Mouse (Mus musculus) cerebellum, adult (tissue): ENCODE results near the gene Gm39115.
"Not testable (repeated sequence)": the region's sequence is repeated elsewhere in the genome, so short reads cannot be mapped to it uniquely, and the experiment has no call there.

Experiments
- ATAC-seq: cut with Nextera tagmentation; 2 replicates; pipeline ENCODE4 v1.9.2; 2017; ENCODE audit warnings: mild to moderate bottlenecking, moderate library complexity, mixed read lengths; ENCODE audit not compliant: insufficient number of reproducible peaks, low FRiP score, low TSS enrichment

Gm39115 gene

GRCm38 (mm10) chr7:142135934-142136333, at the start of gene Gm39115:
Gene Gm39115, minus strand, starts transcription at chr7:142136034.
- ATAC-seq = not testable (repeated sequence)

- ATAC-seq = no peak
Measured at GRCm38 (mm10) chr7:142181021-142181420, 45.2 kb upstream of the Gm39115 start.

GRCm38 (mm10) chr7:142178685-142179084, 42.9 kb upstream of the Gm39115 start:
- no peak for ATAC-seq

DNA sequence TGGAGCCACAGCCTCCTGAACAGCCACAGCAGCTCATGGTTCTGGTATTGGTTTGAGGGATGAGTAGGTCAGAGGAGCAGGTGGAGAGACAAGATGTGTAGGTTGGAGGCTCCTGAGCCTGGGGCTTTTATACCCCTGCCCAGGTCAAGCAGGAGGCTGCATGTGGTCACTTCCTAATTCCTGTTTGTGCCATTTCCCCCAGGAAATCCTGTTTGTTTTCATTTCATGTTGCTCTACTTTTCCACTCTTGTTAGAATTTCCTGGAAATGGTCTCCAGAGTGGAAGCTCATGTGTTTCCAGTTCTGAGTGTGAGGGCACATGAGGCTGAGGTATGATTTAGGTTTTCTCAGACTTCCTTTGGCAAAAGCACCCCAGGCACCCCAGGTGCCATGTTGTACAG, 40.1 kb upstream of the Gm39115 start, which contains the start of gene Krtap5-2:
TSS of gene Krtap5-2 (minus strand) at position 101 of the 400 bp plus-strand sequence.
- not testable (repeated sequence) for ATAC-seq

- ATAC-seq = no peak
Measured at GRCm38 (mm10) chr7:142169836-142170235, 34.0 kb upstream of the Gm39115 start.

DNA sequence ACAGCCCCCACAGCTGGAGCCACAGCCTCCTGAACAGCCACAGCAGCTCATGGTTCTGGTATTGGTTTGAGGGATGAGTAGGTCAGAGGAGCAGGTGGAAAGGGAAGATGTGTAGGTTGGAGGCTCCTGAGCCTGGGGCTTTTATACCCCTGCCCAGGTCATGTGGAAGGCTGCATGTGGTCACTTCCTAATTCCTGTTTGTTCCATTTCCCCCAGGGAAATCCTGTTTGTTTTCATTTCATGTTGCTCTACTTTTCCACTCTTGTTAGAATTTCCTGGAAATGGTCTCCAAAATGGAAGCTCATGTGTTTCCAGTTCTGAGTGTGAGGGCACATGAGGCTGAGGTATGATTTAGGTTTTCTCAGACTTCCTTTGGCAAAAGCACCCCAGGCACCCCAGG, 29.8 kb upstream of the Gm39115 start, which contains the start of gene Gm4553:
TSS of gene Gm4553 (minus strand) at position 101 of the 400 bp plus-strand sequence.
- ATAC-seq = not testable (repeated sequence)

GRCm38 (mm10) chr7:142159366-142159765, 23.5 kb upstream of the Gm39115 start:
- ATAC-seq = no peak

DNA sequence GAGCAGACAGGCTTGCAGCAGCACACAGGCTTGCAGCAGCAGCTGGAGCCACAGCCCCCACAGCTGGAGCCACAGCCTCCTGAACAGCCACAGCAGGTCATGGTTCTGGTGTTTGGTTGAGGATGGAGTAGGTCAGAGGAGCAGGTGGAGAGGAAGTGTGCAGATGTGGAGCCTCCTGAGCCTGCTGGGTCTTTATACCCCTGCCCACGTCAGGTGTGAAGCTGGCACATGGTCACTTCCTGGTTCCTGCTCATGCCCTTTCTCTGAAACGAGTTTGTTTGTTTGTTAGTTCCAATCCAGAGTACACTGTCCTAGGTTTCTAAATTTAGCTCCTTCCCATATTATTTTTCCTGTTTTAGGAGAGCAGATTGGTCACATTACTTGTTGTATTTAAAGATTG, 21.2 kb upstream of the Gm39115 start, which contains the start of gene Gm29735:
TSS of gene Gm29735 (minus strand) at position 101 of the 400 bp plus-strand sequence.
- ATAC-seq = not testable (repeated sequence)

- ATAC-seq = no peak
Measured at GRCm38 (mm10) chr7:142155308-142155707, 19.5 kb upstream of the Gm39115 start.

DNA sequence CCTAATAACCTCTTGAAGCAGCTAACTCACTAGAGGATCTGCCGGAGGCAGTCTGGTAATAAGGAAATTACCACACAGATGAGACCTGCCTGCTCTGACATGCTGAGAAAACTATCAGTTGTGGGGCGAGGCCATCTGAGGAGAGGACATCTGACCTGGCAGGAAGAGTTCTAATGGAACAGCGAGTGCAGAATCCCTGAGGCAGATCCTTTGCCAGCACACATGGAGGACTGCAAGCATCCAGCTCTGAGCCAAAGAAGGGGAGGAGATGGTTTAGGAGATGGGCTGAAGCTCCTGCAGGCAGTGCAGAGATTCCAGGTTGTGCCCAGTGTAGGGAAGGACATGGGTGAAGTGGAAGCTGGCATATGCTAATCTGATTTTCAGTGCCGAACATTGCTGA, 16.4 kb upstream of the Gm39115 start:
- no peak for ATAC-seq

- ATAC-seq = no peak
Measured at GRCm38 (mm10) chr7:142148633-142149032, 12.8 kb upstream of the Gm39115 start.

DNA sequence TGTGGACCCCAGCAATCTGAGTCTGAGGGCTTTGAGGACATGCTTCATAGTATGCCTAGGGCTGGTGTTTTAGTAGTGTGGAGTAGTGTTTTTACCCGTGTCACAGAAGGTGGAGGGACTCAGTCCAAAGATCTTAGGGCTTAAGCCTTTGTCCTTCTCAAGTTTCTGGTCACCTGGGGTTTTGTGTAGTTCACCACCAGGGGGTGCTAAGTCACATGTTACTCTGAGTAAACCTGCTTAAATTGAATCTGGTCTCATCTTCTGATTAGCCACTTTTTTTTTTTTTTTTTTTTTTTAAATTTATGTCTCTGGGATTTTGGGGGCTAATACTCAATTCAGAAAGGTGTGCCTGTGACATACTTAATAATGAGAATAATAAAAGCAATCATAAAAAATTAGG, 10.2 kb upstream of the Gm39115 start:
- no peak for ATAC-seq

DNA sequence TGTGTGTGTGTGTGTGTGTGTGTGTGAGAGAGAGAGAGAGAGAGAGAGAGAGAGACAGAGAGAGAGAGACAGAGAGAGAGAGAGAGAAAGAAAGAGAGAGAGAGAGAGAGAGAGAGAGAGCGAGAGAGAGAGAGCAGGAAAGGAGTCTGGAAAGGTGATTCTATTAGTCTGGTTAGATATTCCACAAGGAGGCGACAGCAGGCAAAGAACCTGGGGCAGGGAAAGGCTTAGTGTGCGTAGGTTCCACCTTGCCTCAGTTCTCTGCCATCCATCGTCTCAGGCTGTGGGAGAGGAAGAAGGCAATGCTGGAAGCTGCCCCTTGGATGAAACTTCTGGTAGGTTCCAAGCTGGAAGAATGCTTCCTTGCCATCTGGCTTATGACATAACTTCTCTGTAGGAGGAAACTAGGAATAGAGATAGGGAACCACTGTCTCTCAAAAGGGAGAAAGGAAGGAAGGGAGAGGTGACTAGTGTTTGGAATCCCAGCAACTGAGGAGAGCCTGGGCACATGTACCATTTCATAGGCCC, 9.6 kb upstream of the Gm39115 start:
- no peak for ATAC-seq

DNA sequence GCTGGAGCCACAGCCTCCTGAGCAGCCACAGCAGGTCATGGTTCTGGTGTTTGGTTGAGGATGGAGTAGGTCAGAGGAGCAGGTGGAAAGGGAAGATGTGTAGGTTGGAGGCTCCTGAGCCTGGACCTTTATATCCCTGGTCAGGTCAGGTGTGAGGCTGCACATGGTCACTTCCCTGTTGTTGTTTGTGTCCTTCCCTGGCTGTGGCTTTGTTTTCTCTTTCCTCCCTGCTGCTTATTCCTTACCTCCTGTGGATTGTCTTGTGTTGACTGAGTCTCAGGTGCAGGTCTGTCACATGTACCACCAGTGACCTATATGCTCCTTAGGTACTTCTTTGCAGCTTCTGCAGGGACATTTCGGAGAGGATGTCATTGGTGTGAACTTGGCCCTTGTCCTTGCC, 8.7 kb upstream of the Gm39115 start, which contains the start of gene Gm45337:
TSS of gene Gm45337 (minus strand) at position 101 of the 400 bp plus-strand sequence.
- no peak for ATAC-seq

DNA sequence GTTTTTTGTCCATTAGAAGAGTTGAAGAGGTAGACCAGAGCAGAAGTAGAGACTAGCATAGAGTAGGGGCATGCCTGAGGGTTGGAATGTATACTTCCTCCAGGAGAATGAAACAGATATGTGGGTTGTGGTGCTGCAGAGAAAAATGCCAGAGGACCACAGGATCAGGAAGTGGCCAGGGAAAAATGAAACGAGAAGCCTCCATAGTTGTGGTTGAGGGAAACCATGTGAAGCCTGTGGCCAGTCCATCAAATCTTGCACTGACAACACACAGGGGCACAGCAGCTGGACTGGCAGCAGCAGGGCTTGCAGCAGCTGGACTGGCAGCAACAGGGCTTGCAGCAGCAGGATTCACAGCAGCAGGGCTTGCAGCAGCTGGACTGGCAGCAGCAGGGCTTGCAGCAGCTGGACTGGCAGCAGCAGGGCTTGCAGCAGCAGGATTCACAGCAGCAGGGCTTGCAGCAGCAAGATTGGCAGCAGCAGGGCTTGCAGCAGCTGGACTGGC, 7.7 kb upstream of the Gm39115 start:
- not testable (repeated sequence) for ATAC-seq

DNA sequence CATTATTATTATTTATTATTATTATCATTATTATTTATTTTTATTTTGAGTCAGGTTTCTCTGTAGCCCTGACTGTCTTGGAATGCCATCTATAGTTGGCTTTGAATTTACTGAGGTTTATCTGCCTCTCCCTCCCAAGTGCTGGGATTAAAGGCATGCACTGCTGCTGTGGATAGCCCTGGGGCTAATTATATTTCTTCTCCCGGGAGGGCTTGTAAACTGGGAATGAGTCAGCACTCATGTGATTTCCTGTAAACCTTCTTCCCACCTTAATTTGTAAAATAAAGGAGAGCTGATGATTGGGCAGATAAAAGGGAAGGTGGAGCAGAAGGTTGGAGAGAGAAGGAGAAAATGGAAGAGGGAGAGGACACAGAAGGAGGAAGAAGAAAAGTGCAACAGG, 4.9 kb upstream of the Gm39115 start:
- ATAC-seq = no peak

DNA sequence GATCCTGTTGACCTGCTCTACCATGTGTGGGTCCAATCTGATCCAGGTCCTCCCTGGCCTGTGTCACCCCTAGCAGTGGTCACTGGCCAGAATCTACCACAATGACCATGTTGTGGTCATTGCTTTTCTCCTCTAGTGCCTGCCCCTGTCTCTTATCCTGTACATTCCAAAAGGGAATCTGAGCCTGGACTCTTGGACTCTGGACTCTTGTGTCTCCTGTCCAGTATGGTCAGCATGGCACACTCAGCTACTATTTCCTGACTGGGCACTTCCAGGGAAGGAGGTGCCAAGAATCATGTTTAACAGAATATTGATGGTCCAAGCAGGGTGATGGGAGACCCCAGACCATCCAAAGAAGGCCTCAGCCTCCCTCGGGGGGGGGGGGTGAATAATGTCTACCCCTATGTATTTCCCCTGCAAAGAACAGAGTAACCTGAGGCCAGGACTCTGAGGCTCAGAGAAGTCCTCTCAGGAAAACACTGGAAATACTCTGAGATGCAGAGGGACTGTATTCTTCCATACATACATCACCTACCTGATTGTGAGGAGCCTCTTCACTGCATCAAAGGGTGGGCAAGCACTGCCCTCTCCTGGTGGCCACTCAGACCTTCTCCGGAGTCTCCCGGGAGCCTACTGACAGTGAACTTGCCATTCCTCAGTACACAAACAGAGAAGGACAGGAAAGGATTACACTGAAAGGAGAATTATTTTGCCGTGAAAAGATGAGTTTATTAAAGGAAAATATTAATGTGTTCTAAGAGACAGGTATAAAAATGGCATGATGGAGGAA, 1.4 kb downstream of the Gm39115 start:
- ATAC-seq = no peak

GRCm38 (mm10) chr7:142128843-142129242, 7.0 kb downstream of the Gm39115 start:
- no peak for ATAC-seq

- ATAC-seq = not testable (repeated sequence)
Measured at GRCm38 (mm10) chr7:142120629-142121028, 15.2 kb downstream of the Gm39115 start, which contains the start of gene Gm45618. Gene Gm45618, minus strand, starts transcription at chr7:142120729.

DNA sequence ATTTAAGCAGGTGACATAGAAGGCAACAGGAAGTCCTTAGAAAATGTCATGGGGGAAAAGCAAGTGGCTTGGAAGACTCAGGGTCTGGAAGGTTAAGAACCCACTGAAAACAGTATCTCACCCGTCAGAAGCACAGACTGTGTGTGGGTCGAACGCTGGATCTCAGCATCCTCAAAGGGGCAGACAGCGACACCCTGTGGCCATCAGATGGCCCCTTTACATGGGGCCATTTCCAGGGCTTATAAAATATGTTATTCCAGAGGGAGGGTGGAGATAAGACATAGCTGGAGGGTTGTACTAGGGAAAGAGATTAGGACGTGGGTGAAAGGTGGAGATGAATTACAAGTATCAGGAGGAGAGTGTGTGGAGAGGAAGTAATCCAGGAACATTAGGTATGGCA, 16.2 kb downstream of the Gm39115 start:
- ATAC-seq = no peak

DNA sequence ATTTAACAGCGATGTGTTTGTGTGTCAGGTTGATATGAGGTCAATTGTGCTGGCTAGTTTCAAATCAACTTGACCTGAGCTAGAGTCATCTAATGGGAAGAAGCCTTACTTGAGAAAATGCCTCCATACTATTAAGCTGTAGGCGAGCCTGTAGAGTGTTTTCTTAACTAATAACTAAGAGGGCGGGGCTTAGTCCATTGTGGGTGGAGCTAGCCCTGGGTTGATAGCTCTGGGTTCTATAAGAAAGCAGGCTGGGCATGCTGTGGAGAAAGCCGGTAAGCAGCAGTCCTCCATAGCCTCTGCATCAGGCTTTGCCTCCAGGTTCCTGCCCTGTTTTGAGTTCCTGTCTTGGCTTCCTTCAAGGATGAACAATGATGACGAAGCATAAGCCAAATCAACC, 31.1 kb downstream of the Gm39115 start:
- ATAC-seq = no peak
